Mouse (Mus musculus) intestine, embryonic 16.5 days (tissue): ENCODE data around the gene Cyp2f2. TPM values are rescaled to one million over a fixed set of nuclear protein-coding genes. Genes with fewer than 3 reads are reported as not detected.

ENCODE experiments used
- ATAC-seq: fragments of 200-750 bp; cut with Nextera tagmentation; 2 replicates; pipeline ENCODE4 v1.8.0; 2017; ENCODE audit warnings: moderate TSS enrichment, moderate library complexity
- H3K27ac ChIP-seq: fragments of 300-500 bp; sonication (generic); 2 replicates; pipeline ENCODE4 v1.5.1; 2014; ENCODE audit warnings: mild to moderate bottlenecking, low read length
- H3K27me3 ChIP-seq: fragments of 300-500 bp; sonication (generic); replicated peaks from 2 replicates; pipeline ENCODE4 v1.6.1; 2014; ENCODE audit warnings: low read length, control low read depth, mixed read lengths; ENCODE audit not compliant: control insufficient read depth, insufficient read depth
- H3K36me3 ChIP-seq: fragments of 300-500 bp; sonication (generic); 2 replicates; pipeline ENCODE4 v1.6.1; 2014; ENCODE audit warnings: low read length, control low read depth; ENCODE audit not compliant: control insufficient read depth, insufficient read depth
- H3K4me1 ChIP-seq: fragments of 300-500 bp; sonication (generic); 2 replicates; pipeline ENCODE4 v1.6.1; 2014; ENCODE audit warnings: low read length, control low read depth, mixed read lengths; ENCODE audit not compliant: control insufficient read depth, insufficient read depth
- H3K4me2 ChIP-seq: fragments of 300-500 bp; sonication (generic); 2 replicates; pipeline ENCODE4 v1.6.1; 2014; ENCODE audit warnings: low read depth, low read length, control low read depth
- H3K4me3 ChIP-seq: fragments of 300-500 bp; sonication (generic); 2 replicates; pipeline ENCODE4 v1.5.1; 2014; ENCODE audit warnings: mild to moderate bottlenecking, low read length
- H3K9ac ChIP-seq: fragments of 300-500 bp; sonication (generic); 2 replicates; pipeline ENCODE4 v1.6.1; 2014; ENCODE audit warnings: low read depth, low read length
- H3K9me3 ChIP-seq: fragments of 300-500 bp; sonication (generic); 2 replicates; pipeline ENCODE4 v1.6.1; 2016; ENCODE audit warnings: low read length, control low read depth; ENCODE audit not compliant: control insufficient read depth
- WGBS: fragments of 180-500 bp; shearing (Covaris S2); extraction: QIAGEN DNeasy Blood & Tissue Kit; methylation state at CpG from one replicate; pipeline ENCODE4 v1.1.7; 2014; 5-methylcytosine and 5-hydroxymethylcytosine counted together
- polyA plus RNA-seq: library from polyadenylated mRNA; unstranded; fragments of >200 nt; fragmentation: Nextera tagmentation; extraction: Ambion mirVana; gene quantifications from 2 replicates; pipeline ENCODE4 v1.2.1, GENCODE M21; 2015

Gene Cyp2f2
- polyA plus RNA-seq, 1 experiment from 2014 or later = 0.17 TPM

DNA sequence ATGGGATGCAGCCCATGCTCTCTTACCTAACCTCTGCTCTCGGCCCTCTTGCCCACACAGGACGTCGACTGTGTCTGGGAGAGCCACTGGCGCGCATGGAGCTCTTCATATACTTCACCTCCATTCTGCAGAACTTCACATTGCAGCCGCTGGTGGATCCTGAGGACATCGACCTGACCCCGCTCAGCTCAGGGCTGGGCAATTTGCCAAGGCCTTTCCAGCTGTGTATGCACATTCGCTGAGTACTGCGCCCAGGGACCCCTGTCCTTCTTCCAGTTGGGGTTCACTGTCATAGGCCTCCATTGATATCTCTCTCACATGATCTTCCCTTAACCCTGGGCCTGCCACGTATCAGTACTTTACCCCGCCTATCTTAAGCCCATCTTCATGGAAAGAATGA is 13.4 kb downstream of the Cyp2f2 start:
- peak; percentile 68 for ATAC-seq
- WGBS = 51% methylated on average over 12 of the region's 12 CpGs
- H3K9me3 ChIP-seq = 0 out of 2 replicates have a peak, but pooled peaks cover 3% of the 10 kb centered on the region

DNA sequence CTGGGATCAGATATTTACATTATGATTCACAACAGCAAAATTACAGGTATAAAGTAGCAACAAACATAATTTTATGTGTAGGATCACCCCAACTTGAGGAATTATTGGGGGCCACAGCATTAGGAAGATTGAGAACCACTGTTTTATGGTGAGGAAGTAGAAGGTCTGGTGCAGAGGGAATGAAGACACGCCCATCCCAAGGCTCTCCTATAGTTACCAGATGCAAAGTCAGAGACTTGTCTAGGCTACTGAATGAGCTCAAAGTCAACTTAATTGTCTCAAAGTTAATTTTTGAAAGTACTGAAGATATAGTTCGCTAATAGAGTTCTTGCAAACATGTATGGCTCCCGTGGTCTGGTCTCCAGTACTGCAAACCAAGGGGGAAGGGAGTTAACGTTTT is 14.0 kb downstream of the Cyp2f2 start:
- Histone ChIP-seq H3K27me3 (no peaks in the 10 kb centered on the region), H3K4me1 (peaks cover 5% of the 10 kb centered on the region; the same call in 1 of the 2 replicates), H3K9ac (no peak overlapping the region), H3K27ac (no peak overlapping the region), H3K4me3 (no peak overlapping the region), H3K36me3 (no peaks in the 10 kb centered on the region), H3K4me2 (no peak overlapping the region), H3K9me3 (0 out of 2 replicates have a peak, but pooled peaks cover 3% of the 10 kb centered on the region)
- WGBS = 80% methylated on average over 4 of the region's 4 CpGs
- peak; percentile 77 for ATAC-seq

More for the DNA sequence above, 13.4 kb downstream of the Cyp2f2 start:
- Histone ChIP-seq H3K27ac (no peak overlapping the region; the same call in 1 of the 2 replicates), H3K4me1 (peaks cover 5% of the 10 kb centered on the region; the same call in 1 of the 2 replicates), H3K4me2 (no peak overlapping the region), H3K36me3 (no peaks in the 10 kb centered on the region), H3K9ac (no peak overlapping the region), H3K4me3 (no peak overlapping the region), H3K27me3 (no peaks in the 10 kb centered on the region)

DNA sequence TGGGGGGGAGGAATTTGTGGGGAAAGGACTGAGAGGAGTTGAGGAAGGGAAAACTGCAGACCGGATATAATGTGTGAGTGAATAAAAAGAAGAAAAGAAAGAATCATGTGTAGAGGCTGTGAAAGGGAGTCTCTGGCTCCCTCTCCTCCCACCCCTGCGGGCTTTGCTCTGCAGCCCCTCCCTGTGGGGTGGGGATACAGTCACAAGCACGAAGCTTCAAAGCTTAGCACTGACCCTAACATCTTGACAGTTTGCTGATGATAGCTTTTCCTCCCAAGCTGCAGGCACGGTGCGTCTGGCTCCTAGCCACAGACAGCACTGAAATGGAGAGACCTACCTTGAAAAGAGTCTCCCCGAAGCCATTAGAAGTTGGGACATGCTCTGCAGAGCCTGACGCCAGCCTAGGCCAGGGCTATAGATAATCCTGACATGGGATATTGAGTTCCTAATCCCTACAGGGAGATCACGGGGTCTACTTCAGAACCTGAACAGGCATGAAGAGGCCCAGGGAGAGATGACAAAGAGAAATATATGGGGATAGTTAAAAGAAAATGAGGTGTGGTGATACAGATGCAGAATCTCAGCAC is 16.8 kb downstream of the Cyp2f2 start:
- no peak overlapping the region for H3K27ac ChIP-seq
- no peak overlapping the region for H3K4me2 ChIP-seq
- no peak overlapping the region for H3K9ac ChIP-seq
- peaks cover 5% of the 10 kb centered on the region; the same call in 1 of the 2 replicates for H3K4me1 ChIP-seq
- H3K9me3 ChIP-seq = 0 out of 2 replicates have a peak, but pooled peaks cover 1% of the 10 kb centered on the region
- no peaks in the 10 kb centered on the region for H3K27me3 ChIP-seq
- no peaks in the 10 kb centered on the region for H3K36me3 ChIP-seq
- H3K4me3 ChIP-seq = no peak overlapping the region
- ATAC-seq = no peak
- WGBS = 53% methylated on average over 8 of the region's 8 CpGs

DNA sequence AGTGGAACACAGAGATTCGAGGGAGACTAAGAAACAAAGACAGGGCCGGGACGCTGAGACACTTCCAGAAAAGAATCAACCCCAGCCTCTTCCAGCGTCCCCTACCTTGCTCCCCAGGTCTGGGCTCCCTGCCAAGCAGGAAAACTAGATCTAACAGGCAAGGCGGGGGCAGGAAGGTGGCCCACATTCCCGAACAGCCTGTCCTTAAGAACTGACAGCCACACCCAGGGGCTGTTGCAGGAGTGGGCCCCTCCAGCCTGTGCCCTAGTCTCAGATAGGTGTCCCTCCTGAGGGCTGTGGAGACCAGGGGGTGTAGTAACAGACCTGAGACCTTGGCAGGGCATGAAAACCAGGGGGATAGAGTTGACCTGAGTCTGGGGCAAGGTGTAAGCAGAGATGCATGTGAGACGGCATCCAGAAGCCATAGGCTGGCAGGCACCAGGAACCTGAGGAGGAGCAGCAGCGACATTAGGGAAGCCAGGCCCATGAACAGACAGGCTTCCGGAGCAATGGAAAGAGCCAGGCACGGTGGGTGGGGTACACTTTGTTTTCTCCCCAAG is 33.6 kb downstream of the Cyp2f2 start, which contains the start of gene Cyp2t4:
TSS of gene Cyp2t4 (plus strand) at position 510 of the 560 bp plus-strand sequence.
- no peaks in the 10 kb centered on the region for H3K27me3 ChIP-seq
- WGBS = 53% methylated on average over 10 of the region's 10 CpGs
- peaks cover 4% of the 10 kb centered on the region; the same call in 1 of the 2 replicates for H3K4me1 ChIP-seq
- ATAC-seq = peak; percentile 85
- no peak within 1 kb of the TSS for H3K4me3 ChIP-seq
- no peaks in the 10 kb centered on the region for H3K9me3 ChIP-seq
- H3K36me3 ChIP-seq = peaks cover 10% of the 10 kb centered on the region; the same call in 1 of the 2 replicates
- H3K4me2 ChIP-seq = no peak within 1 kb of the TSS
- peak within 1 kb of the TSS; percentile 26; the same call in 1 of the 2 replicates for H3K27ac ChIP-seq
- H3K9ac ChIP-seq = no peak within 1 kb of the TSS

DNA sequence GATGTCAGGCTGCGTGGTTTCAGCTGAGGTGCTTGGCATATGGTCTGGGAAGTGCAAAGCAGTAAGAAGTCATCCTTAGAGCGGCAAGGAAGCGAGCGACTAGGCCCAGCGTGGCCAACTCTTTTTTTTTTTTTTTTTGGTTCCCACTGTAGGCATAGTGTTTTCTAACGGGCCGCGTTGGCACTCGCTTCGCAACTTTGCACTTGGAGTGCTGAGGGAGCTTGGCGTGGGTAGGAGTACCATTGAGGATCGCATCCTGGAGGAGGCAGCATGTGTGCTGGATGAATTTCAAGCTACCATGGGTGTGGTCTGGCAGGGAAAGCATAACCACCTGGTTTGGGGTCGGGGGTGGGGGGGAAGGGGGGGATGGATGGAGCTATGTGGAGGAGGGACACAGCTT is 36.3 kb downstream of the Cyp2f2 start:
- 78% methylated on average over 13 of the region's 13 CpGs for WGBS
- Histone ChIP-seq H3K4me2 (no peak overlapping the region), H3K4me3 (no peak overlapping the region), H3K4me1 (peaks cover 15% of the 10 kb centered on the region), H3K27ac (no peak overlapping the region), H3K27me3 (no peaks in the 10 kb centered on the region), H3K36me3 (peaks cover 19% of the 10 kb centered on the region), H3K9me3 (no peaks in the 10 kb centered on the region), H3K9ac (no peak overlapping the region)
- ATAC-seq = no peak

DNA sequence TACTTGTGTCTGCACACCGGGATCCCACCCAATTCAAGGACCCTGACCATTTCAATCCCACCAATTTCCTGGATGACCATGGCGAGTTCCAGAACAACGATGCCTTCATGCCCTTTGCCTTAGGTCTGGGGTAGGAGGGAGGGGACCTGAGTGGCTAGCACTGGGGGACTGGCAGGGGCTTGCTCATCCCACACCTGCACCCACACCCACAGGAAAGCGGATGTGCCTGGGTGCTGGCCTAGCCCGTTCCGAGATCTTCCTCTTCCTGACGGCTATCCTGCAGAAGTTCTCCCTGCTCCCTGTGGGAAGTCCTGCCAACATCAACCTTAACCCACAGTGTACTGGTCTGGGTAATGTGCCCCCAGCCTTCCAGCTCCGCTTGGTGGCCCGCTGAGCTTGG is 38.5 kb downstream of the Cyp2f2 start:
- no peak overlapping the region for H3K4me3 ChIP-seq
- no peak overlapping the region for H3K27ac ChIP-seq
- WGBS = 92% methylated on average over 9 of the region's 9 CpGs
- no peaks in the 10 kb centered on the region for H3K9me3 ChIP-seq
- H3K36me3 ChIP-seq = peaks cover 19% of the 10 kb centered on the region
- H3K4me1 ChIP-seq = peaks cover 34% of the 10 kb centered on the region
- no peak for ATAC-seq
- no peak overlapping the region for H3K4me2 ChIP-seq
- no peaks in the 10 kb centered on the region for H3K27me3 ChIP-seq
- H3K9ac ChIP-seq = no peak overlapping the region

DNA sequence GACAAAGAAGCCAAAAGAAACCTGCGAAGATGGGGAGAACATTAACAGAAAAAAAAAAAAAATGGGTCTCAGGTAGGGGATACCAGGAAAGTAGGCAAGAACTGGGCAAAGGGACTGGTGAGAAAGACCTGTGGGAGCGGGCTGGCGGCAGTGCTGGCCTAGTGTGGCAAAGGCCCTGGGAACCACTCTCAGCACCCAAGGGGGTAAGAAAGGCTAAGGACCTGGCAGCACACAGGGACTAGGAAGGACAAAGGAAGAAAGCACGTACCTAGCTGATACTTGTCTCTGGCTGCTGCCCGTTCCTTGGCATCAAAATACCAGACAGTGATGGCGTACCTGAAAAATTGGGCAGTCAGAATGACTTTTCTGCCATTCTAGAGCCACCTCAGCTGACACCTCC is 39.5 kb downstream of the Cyp2f2 start:
- no peak for ATAC-seq

DNA sequence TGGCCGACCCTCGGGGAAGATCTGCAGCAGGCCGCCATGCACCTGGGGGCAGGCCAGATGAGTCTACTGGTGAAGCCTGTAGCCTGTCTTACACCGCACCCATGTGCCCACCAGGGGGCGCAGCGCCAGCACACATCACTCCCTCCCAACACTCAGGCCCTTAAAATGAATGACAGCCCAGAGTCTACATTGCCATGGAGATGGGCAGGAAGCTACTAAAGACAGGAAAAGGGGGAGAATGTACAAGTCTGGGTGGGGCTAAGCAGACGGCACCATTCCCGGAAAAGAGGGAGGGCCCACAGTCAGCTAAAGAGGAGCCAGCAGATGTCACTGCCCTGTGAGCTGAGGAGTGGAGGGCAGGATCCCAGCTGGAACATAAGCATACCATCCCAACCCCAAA is 40.2 kb downstream of the Cyp2f2 start:
- peak; percentile 91 for ATAC-seq
- Histone ChIP-seq H3K4me2 (no peak overlapping the region), H3K9ac (no peak overlapping the region), H3K4me1 (peaks cover 48% of the 10 kb centered on the region), H3K27ac (no peak overlapping the region), H3K9me3 (no peaks in the 10 kb centered on the region), H3K4me3 (no peak overlapping the region), H3K36me3 (peaks cover 23% of the 10 kb centered on the region), H3K27me3 (no peaks in the 10 kb centered on the region)
- WGBS = 14% methylated on average over 8 of the region's 8 CpGs

More for the DNA sequence above, 39.5 kb downstream of the Cyp2f2 start:
- H3K4me2 ChIP-seq = no peak overlapping the region
- 92% methylated on average over 6 of the region's 6 CpGs for WGBS
- H3K9me3 ChIP-seq = no peaks in the 10 kb centered on the region
- peaks cover 41% of the 10 kb centered on the region for H3K4me1 ChIP-seq
- no peaks in the 10 kb centered on the region for H3K27me3 ChIP-seq
- H3K36me3 ChIP-seq = peaks cover 20% of the 10 kb centered on the region
- no peak overlapping the region for H3K4me3 ChIP-seq
- H3K9ac ChIP-seq = no peak overlapping the region
- H3K27ac ChIP-seq = no peak overlapping the region

DNA sequence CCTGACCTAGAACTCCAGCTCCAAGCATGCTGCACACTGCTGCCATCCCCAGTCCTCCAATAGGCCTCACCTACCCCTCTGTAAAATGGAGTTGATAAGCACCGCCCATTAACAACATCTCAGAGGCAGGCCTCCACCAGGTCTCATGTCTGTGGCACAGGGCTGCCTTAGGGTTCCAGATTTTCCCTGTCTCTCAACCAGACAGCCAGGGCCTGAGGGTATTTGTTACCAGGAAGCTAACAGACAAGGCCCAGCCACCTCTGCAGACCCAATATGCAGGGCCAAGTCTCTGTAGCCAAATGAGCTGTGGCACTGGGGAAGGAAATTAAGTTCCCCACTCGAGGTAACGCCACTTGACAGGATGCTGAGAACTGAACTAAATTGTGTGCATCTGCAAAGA is 41.2 kb downstream of the Cyp2f2 start:
- Histone ChIP-seq H3K4me3 (no peak overlapping the region), H3K9ac (0 out of 2 replicates have a peak overlapping the region, but pooled peaks have one; percentile 11), H3K36me3 (peaks cover 23% of the 10 kb centered on the region), H3K4me1 (peaks cover 56% of the 10 kb centered on the region), H3K27me3 (no peaks in the 10 kb centered on the region), H3K27ac (peak overlapping the region; percentile 6; the same call in 1 of the 2 replicates), H3K9me3 (no peaks in the 10 kb centered on the region), H3K4me2 (no peak overlapping the region)
- WGBS = 79% methylated on average over 3 of the region's 3 CpGs
- no peak for ATAC-seq
